Mouse (Mus musculus) gastrocnemius, postnatal 36 days (tissue): Measurements from ENCODE around the gene Tenm2. TPM values are rescaled to one million over a fixed set of nuclear protein-coding genes. Genes with fewer than 3 reads are reported as not detected.

Experiments
- DNase-seq, 2 experiments: peaks; one replicate each; pipeline ENCODE4 v3.0.0; 2022
- intact Hi-C: fragments of 180-260 bp; cut with DNase I; formaldehyde crosslinking; loops from one replicate; pipeline ENCODE4 v1.15.1; 2025
- total RNA-seq, 2 experiments: library from RNA; stranded (reverse); gene quantifications; 2 replicates each; pipeline ENCODE4 v1.2.3; 2021

Gene Tenm2
- total RNA-seq, 2 experiments from 2014 or later: 0.26 to 0.57 TPM

DNA sequence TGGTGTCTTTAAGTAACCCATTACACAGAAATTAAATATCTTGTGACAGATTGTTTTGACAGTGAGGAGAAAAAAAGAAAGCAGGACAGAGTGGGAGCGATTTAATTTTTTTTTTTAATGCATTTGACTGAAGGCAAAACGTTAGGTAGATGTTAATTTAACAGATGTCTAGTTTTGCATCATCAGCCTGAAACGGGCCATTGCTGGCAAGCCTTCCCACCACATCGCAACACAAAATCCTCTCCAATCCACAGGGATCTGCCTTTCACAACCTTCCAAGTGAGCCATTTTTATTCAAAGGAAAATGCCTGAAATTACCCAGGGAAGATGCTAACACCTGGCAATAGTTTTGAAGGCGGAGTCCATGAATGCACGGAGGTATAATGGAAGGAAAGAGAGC is 535.6 kb downstream of the Tenm2 start:
- intact Hi-C loops: no loop called here
- DNase-seq: no peak

GRCm38 (mm10) chr11:36698268-36698667 is 537.5 kb downstream of the Tenm2 start:
- DNase-seq: no peak
- intact Hi-C loops: no loop called here

DNA sequence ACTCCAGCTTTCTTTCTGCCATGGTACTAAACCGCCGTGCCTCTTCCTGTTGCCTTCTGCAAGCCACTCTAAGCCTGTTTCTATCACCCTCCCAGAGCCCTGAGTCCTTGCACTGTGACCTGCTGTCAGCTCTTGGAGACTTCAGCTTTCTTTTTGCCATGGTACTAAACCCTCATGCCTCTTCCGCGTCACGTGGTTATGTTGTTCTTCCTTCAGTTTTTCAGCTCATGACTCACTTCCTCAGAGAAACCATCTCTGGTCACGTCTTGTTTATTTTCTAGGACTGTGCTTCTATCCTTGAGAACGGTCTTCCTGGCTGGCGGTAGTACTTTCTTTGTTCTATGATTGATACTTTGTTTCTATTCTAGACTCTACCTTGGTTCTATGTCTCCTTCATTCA is 537.9 kb downstream of the Tenm2 start:
- no peak for DNase-seq
- intact Hi-C loops: no loop called here

- intact Hi-C loops: no loop called here
- no peak for DNase-seq
Measured at GRCm38 (mm10) chr11:36697021-36697639, 538.6 kb downstream of the Tenm2 start.

GRCm38 (mm10) chr11:36694810-36695209 is 541.0 kb downstream of the Tenm2 start:
- intact Hi-C loops: no loop called here
- no peak for DNase-seq

DNA sequence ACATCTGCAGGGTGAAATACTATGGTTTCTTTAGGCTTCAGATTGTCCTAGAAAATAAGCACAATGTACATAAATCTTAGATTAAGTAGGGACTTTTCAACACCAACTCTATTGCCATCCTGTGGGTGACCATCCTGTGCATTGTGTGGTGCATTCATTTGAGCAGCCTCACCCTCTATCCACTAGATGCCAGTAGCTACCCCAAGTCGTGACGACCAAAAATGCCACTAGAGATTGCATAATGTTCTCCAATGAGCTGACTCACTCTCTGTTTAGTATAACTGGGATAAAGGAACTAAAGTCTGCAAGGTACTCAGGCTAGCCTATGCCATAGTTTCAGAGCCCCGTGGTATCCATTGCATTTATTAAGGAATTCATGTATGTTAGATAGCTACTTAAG is 543.1 kb downstream of the Tenm2 start:
- intact Hi-C loops: no loop called here

GRCm38 (mm10) chr11:36690826-36691225 is 544.9 kb downstream of the Tenm2 start:
- no peak for DNase-seq
- intact Hi-C loops: no loop called here

More for the DNA sequence above, 543.1 kb downstream of the Tenm2 start:
- no peak for DNase-seq

DNA sequence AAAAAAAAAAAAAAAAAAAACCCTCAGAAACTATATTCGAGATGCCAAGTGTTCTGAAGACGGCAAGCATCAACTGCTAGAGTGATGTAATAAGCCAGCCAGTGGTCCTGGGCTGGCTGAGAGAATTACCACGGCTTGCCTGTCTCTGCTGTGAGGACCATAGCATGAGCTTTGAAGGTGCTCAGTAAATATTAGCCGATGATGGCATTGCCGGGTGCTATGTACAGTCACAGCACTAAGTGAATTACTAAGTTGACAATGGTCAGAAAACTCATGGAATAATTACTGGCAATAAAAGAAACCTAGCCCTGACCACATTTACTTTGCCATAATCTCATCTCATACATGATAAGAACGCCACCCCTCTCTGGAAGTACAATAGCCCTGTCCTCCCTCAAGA is 549.5 kb downstream of the Tenm2 start:
- intact Hi-C loops: no loop called here
- no peak for DNase-seq

GRCm38 (mm10) chr11:36679361-36679760 is 556.4 kb downstream of the Tenm2 start:
- intact Hi-C loops: no loop called here
- no peak for DNase-seq

DNA sequence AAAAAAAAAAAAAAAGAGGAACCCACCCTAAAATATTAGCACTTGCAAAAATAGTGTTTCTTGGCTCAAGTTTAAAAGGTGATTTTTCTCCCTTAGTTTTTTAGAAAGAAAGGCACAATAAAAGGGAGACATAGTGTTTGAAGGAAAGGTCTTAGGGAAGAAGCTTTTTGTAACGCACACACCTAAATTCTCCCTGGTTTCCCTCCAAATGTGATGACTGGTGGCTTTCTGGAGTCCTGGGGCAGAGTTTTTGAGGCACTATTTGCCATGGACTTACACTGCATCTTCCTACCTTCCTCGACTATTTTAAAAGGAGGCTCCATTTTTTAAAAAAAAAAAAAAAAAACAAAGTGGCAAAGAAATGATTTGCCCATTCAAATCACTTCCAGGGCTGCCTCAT is 557.2 kb downstream of the Tenm2 start:
- intact Hi-C loops: no loop called here
- no peak for DNase-seq

DNA sequence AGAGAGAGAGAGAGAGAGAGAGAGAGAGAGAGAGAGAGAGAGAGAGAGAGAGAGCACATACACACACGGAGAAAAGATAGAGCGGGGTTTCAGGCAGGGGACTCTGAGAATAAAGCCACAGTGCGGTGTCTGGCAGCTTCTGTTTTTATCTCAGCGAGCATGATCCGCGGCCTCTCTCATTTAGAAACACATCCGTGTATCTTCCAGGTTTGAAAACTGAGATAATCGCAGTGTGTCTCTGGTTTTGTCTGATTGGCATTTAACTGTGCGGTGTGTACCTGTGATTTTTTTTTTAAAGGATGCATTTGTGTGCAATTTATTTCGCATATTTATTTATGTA is 557.7 kb downstream of the Tenm2 start:
- intact Hi-C loops: no loop called here
- DNase-seq: no peak

DNA sequence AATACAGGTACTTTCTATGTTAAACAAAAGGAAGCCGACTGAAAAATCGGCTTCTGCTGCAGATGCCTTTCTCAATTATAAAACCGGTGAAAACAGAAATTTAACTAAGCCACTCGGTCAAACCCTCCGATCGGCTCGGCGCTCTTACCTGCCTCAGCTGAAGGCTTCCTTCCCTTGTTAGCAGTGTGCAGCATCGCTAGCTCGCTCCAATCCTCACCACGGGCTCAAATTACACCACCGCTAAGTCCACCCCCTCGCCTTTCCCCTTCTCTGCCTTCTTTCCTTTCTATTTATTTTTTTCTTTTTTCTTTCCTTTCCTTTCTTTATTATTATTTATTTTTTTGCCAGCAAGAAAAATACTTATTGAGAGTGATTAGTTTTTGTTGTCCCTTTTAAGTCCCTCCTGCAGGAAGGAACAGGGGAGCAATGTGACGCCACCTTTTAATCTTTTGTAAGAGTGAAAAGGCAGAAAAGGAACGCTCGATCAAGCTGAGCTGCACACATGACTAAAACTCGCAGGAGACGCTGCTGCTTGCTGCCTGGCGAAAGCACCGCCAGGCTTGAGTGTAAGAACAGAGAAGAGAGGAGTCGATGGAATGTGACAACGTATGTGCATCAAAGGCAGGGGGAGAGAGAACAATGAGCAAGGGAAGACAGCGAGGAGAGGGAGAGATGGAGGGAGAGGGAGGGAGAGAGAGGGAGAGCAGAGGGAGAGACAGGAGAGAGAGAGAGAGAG is 558.3 kb downstream of the Tenm2 start:
- intact Hi-C loops: no loop called here
- DNase-seq: no peak

DNA sequence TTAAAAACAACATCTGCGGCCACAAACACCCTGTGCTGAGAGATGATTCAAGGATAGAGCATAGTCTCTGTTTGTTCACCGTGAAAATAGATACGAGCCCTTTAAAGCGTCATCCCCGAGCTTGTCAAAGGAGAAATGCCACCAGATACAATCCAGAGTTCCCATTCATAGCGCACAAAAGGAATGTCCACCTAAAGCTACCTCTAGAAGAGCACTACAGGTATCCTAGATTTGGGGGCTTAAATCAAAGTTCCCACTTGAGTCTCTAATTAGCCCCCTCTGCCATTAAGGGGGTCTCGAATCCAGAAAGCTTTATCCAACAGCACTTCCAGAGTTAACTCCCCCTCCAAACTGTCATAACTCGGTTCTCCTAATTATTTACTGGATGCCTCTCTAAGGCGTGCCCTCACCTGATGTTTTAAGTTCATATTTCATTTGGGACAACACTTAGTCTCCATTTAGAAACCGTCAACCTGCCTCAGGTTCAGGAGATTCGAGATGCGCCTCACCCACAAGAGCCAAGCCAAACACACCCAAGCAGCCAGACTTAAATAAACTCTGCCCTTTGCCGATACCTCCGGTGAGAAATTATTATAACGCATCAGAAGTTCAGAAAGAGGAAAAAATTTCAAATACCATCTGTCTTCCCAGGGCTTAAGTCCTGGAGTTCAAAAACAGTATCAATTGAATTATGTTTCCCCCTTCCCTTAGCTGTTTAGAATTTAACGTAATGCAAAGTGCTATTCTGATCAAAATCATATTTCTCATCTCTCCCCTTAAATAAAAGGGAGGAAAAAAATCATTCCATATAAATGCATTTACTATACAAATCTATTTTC is 559.1 kb downstream of the Tenm2 start:
- DNase-seq: no peak
- intact Hi-C loops: no loop called here

GRCm38 (mm10) chr11:36674902-36675422 is 560.8 kb downstream of the Tenm2 start:
- intact Hi-C loops: no loop called here
- DNase-seq: no peak

GRCm38 (mm10) chr11:36674141-36674540 is 561.6 kb downstream of the Tenm2 start:
- no peak for DNase-seq
- intact Hi-C loops: no loop called here

- no peak for DNase-seq
- intact Hi-C loops: no loop called here
Measured at GRCm38 (mm10) chr11:36671196-36671595, 564.6 kb downstream of the Tenm2 start.

- intact Hi-C loops: no loop called here
- no peak for DNase-seq
Measured at GRCm38 (mm10) chr11:36664026-36664425, 571.7 kb downstream of the Tenm2 start.

GRCm38 (mm10) chr11:36663571-36663970 is 572.2 kb downstream of the Tenm2 start:
- no peak for DNase-seq
- intact Hi-C loops: no loop called here

GRCm38 (mm10) chr11:36653656-36654323 is 582.0 kb downstream of the Tenm2 start:
- intact Hi-C loops: no loop called here
- DNase-seq: no peak

DNA sequence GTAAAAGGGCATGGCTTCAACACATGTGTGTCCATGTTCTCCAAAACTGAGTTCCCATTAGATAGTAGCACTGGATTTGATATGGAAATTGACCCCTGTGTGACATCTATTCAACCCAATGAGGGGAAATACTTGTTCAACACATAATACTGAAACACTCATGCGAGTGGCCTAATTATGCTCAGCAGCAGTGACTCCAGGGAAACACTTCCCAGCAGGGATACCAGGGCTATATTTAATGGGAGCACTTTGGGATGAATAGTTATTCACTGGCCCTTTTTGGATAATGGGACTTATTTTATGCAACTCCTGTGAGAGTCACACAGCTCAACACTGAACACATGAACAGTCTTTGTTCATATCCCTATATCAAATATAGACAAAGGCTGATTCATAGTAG is 588.6 kb downstream of the Tenm2 start:
- intact Hi-C loops: no loop called here
- DNase-seq: no peak

- no peak for DNase-seq
- intact Hi-C loops: no loop called here
Measured at GRCm38 (mm10) chr11:36635082-36635481, 600.7 kb downstream of the Tenm2 start.
